Mouse (Mus musculus) ES-E14 (cell line): ENCODE data around the gene Fbxo42. TPM values are rescaled to one million over a fixed set of nuclear protein-coding genes. Genes with fewer than 3 reads are reported as not detected.
A peak's percentile ranks its signal among the peaks of the same experiment; 100 is the strongest.
"Not testable (repeated sequence)": the region's sequence is repeated elsewhere in the genome, so short reads cannot be mapped to it uniquely, and the experiment has no call there.

Experiments used
- DNase-seq: peaks from one replicate; pipeline ENCODE4 v3.0.0-alpha.2; 2013; ENCODE audit warnings: low read depth, low spot score
- H3K27ac ChIP-seq: 2 replicates; pipeline ENCODE4 v1.5.1; 2012; ENCODE audit warnings: low read depth, mild to moderate bottlenecking, low read length, moderate library complexity, mixed read lengths; ENCODE audit not compliant: poor library complexity, insufficient read depth, severe bottlenecking
- H3K36me3 ChIP-seq: 2 replicates; pipeline ENCODE4 v1.6.1; 2012; ENCODE audit warnings: mild to moderate bottlenecking, low read length, moderate library complexity, mixed read lengths; ENCODE audit not compliant: control insufficient read depth, poor library complexity, insufficient read depth, severe bottlenecking
- H3K4me1 ChIP-seq, 2 experiments: fragments of 150-350 bp in 1 of 2; sonication (generic) in 1 of 2; 2 replicates each; pipeline ENCODE4 v1.6.1; 2012; ENCODE audit warnings: low read length in 2 of 2, mild to moderate bottlenecking in 1 of 2, mixed read lengths in 1 of 2; ENCODE audit not compliant: control insufficient read depth in 2 of 2, insufficient read depth in 2 of 2, poor library complexity in 1 of 2
- H3K4me3 ChIP-seq, 2 experiments: fragments of 150-350 bp in 1 of 2; sonication (generic) in 1 of 2; 2 replicates each; pipeline ENCODE4 v1.5.1; 2012; ENCODE audit warnings: low read length in 2 of 2, low read depth in 1 of 2, mild to moderate bottlenecking in 1 of 2, mixed read lengths in 1 of 2; ENCODE audit not compliant: insufficient read depth in 1 of 2, poor library complexity in 1 of 2, severe bottlenecking in 1 of 2
- H3K9ac ChIP-seq: 2 replicates; pipeline ENCODE4 v1.6.1; 2012; ENCODE audit warnings: low read depth, mild to moderate bottlenecking, low read length, mixed read lengths; ENCODE audit not compliant: poor library complexity, insufficient read depth, severe bottlenecking
- H3K9me3 ChIP-seq: fragments of 150-350 bp; sonication (generic); 2 replicates; pipeline ENCODE4 v1.6.1; 2012; ENCODE audit warnings: low read depth, mild to moderate bottlenecking, low read length; ENCODE audit not compliant: control insufficient read depth, insufficient read depth
- CHD2 ChIP-seq: IDR thresholded peaks from 2 replicates; pipeline ENCODE4 v1.6.1; 2014; ENCODE audit warnings: mild to moderate bottlenecking, low read depth, low read length, inconsistent platforms
- HCFC1 ChIP-seq: IDR thresholded peaks from 2 replicates; pipeline ENCODE4 v1.6.1; 2012; ENCODE audit warnings: low read length, inconsistent platforms, borderline replicate concordance; ENCODE audit not compliant: insufficient read depth
- MAFK ChIP-seq: IDR thresholded peaks from 2 replicates; pipeline ENCODE4 v1.6.1; 2014; ENCODE audit warnings: mild to moderate bottlenecking, low read depth, low read length, inconsistent platforms; ENCODE audit not compliant: insufficient read depth
- ZC3H11A ChIP-seq: IDR thresholded peaks from 2 replicates; pipeline ENCODE4 v1.6.1; 2012; ENCODE audit warnings: low read depth, mild to moderate bottlenecking, inconsistent platforms, low read length, borderline replicate concordance
- ZNF384 ChIP-seq: IDR thresholded peaks from 2 replicates; pipeline ENCODE4 v1.6.1; 2012; ENCODE audit warnings: low read depth, low read length, inconsistent platforms
- in situ Hi-C, 2 experiments: fragments of 600-800 bp; cut with MboI; formaldehyde crosslinking; loops; one replicate each; pipeline ENCODE4 v1.15.1; 2025; ENCODE audit warnings: low sequenced_read_pairs in 2 of 2, inconsistent platforms in 1 of 2; ENCODE audit not compliant: unreplicated experiment in 2 of 2
- total RNA-seq: library from RNA; depleted of rRNA; stranded (reverse); fragments of 300-350 nt; gene quantifications from 2 replicates; pipeline ENCODE4 v1.2.3, GENCODE M21; 2012

The Fbxo42 gene
- total RNA-seq, 1 experiment: 14.0 TPM

DNA sequence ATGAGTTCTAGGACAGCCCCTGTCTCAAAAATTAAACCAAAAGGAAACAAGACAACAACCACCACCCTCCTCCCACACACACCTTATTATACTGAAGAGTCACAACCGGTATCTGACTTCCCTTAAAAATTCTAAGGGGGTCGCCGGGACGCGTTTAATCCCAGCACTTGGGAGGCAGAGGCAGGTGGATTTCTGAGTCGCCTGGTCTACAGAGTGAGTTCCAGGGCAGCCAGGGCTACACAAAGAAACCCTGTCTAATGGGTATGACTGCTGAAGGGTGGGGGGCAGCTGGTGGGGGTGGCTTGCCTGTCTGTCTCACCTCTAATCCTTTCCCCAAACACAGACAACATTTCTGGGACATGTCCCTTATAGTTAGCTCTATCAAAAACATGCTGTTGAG, 6.7 kb upstream of the Fbxo42 start:
- Histone ChIP-seq H3K9ac (no peak overlapping the region), H3K9me3 (no peaks in the 10 kb centered on the region), H3K27ac (no peak overlapping the region), H3K4me1 (peaks cover 14 to 15% of the 10 kb centered on the region in 2 experiments; a peak in 3 of 4 replicates), H3K36me3 (no peaks in the 10 kb centered on the region; the same call in 1 of the 2 replicates), H3K4me3 (no peak overlapping the region)
- no peak for TF ChIP-seq MAFK
- TF ChIP-seq ZNF384: no peak
- TF ChIP-seq ZC3H11A: no peak
- no peak for TF ChIP-seq HCFC1
- no peak for TF ChIP-seq CHD2
- in situ Hi-C loops: no loop called here
- no peak for DNase-seq

DNA sequence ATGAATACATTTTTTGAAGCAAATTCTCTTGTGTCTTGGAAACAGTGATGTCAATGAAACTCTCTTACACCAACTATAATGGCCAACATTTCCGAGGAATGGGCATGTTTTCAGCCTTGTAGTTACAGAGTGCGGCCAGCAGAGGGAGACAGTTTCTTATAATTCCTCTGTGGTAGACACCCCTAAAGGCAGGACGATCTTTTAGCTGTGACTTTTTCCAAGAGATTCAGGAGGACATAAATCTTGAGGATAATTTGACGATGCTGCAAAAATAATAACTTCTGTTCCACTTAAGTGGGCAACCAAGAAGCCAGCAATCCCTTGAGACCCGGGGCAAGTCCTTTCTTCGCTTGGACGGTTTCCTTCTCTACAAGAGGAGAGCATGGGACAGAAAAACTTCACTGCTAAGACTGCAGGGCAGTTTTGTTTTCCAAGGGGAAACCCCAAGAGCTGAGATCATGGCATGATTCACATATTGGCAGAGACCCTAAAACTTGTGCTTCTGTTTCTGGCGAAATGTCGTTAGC, 5.4 kb upstream of the Fbxo42 start:
- Histone ChIP-seq H3K4me3 (0 out of 4 replicates have a peak overlapping the region, but pooled peaks of 1 of the 2 experiments have one; percentile 1), H3K36me3 (no peaks in the 10 kb centered on the region; the same call in 1 of the 2 replicates), H3K27ac (no peak overlapping the region), H3K9ac (no peak overlapping the region), H3K4me1 (peaks cover 6 to 10% of the 10 kb centered on the region in 2 experiments), H3K9me3 (no peaks in the 10 kb centered on the region)
- TF ChIP-seq HCFC1 (no peak), ZC3H11A (no peak; the same call in 1 of the 2 replicates), ZNF384 (no peak)
- in situ Hi-C loops: no loop called here
- peak; percentile 80 for DNase-seq

DNA sequence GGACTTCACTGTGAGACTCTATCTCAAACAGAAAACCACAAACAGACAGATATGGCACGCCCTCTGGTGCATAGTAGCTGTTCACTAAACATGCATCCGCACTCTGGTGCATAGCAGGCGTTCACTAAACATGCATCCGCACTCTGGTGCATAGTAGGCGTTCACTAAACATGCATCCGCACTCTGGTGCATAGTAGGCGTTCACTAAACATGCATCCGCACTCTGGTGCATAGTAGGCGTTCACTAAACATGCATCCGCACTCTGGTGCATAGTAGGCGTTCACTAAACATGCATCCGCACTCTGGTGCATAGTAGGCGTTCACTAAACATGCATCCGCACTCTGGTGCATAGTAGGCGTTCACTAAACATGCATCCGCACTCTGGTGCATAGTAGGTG, 2.6 kb upstream of the Fbxo42 start:
- H3K36me3 ChIP-seq, H3K9ac ChIP-seq, H3K27ac ChIP-seq, H3K9me3 ChIP-seq, in situ Hi-C loops, DNase-seq, H3K4me3 ChIP-seq: not testable (repeated sequence)
- H3K4me1 ChIP-seq: peaks cover 7 to 11% of the 10 kb centered on the region in 2 experiments

DNA sequence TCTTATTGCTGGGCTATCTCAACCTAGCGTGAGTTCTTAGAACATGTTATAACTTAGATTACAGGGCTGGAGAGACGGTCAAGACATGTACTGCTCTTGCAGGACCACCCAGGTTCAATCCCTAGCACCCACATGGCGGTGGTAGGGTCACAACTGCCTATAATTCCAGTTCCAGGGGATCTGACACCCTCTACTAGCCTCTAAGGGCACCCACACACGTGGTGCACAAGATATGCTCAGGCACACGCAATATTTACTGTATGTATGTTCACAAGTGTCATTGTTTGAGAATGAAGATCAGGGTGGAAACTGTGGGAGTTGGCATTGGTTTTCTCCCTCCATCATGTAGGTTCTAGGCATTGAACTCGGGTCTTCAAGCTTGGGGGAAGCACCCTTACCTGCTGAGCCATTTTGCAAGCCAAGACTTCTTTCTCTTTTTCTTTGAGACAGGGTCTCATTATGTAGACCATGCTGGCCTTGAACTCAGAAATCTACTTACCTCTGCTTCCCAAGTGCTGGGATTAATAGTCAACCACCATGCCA, 1.2 kb upstream of the Fbxo42 start:
- no peak overlapping the region for H3K9ac ChIP-seq
- in situ Hi-C loops: no loop called here
- TF ChIP-seq CHD2: no peak
- no peak for TF ChIP-seq ZNF384
- TF ChIP-seq HCFC1: no peak
- TF ChIP-seq ZC3H11A: no peak
- TF ChIP-seq MAFK: no peak
- H3K27ac ChIP-seq: no peak overlapping the region; the same call in 1 of the 2 replicates
- H3K36me3 ChIP-seq: no peaks in the 10 kb centered on the region
- H3K4me1 ChIP-seq: peaks cover 9 to 13% of the 10 kb centered on the region in 2 experiments
- DNase-seq: no peak
- peak overlapping the region in 1 of 2 experiments; percentile 98; a peak in 1 of 4 replicates for H3K4me3 ChIP-seq
- no peaks in the 10 kb centered on the region for H3K9me3 ChIP-seq

DNA sequence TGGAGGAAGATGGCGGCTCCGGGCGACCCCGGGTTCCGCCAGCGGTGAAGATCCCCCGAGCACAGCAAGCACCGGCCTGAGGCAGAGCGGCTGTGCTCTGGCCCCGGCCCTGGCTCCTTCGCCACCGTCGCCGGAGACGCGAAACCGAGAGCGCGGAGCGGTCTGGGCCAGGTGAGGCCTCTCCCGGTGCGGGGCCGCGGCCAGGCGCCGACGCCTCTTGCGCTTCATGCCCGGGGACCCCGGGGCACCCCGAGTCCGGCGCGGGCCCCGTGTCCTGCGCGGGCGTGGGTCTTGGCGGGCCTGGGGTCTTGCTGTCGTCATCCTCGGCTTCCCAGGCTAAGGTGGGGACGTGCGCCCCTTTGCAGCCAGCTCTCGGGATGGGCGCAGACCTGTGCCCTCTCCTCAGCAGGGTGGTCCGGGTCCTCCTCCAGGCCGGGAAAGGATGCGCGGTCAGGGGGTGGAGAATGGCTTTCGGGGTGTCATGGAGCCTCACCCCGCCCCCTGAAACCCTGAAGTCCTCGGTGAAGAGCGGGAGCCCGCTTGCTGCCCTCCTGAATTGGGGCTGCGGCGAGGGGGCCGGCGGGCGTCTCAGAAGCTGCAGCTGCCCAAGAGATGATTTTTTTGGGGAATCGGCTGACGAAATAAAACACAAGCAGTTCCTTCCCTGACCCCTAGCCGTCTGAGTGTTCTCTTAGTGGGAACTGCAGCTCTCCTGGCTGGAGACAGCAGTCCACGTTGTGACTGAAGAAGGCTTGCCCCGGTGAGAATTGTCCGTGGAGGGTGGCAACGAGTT, 492 bp downstream of the Fbxo42 start:
- in situ Hi-C loops: no loop called here
- H3K4me3 ChIP-seq: peak overlapping the region; percentile 87 to 98
- H3K9ac ChIP-seq: peak overlapping the region; percentile 81
- peak; percentile 11 for TF ChIP-seq HCFC1
- no peak for TF ChIP-seq ZNF384
- H3K4me1 ChIP-seq: peaks cover 7 to 10% of the 10 kb centered on the region in 2 experiments
- no peak overlapping the region for H3K27ac ChIP-seq
- no peak for DNase-seq
- no peaks in the 10 kb centered on the region; the same call in 1 of the 2 replicates for H3K36me3 ChIP-seq
- no peaks in the 10 kb centered on the region for H3K9me3 ChIP-seq
